Mouse (Mus musculus): ENCODE results near the gene Mmab. TPM values are rescaled to one million over a fixed set of nuclear protein-coding genes. Genes with fewer than 3 reads are reported as not detected.
A peak's percentile ranks its signal among the peaks of the same experiment; 100 is the strongest.

Mmab gene
- polyA plus RNA-seq, 1 experiment from 2014 or later, result 8.0 TPM

DNA sequence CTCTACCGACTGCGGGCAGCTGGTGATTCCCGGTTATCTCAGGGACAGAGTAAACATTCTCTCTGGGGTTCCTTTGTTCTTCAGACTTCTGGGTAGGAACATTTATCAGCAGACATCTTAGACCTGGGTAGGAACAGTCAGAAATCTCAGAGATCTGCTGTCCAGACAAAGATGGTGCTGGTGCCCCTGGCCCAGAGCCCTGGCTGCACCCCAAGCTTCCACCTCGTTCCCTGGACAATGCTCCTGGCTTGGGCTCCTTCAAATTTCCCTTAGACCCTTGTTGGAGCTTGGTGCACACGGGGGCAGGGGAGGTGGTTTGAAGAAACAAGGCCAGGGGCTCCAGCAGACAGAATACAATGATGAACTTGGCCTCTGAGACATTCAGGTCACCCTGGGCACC is 21.3 kb downstream of the Mmab start:
- no peak overlapping the region for H3K4me2 ChIP-seq (replicated peaks; ENCODE audit: low read depth)
- ATAC-seq, result no peak
- no peak overlapping the region for H3K4me3 ChIP-seq (ENCODE audit: low read depth, low read length)
- WGBS, result 16% methylated on average over 5 of the region's 5 CpGs
- no peaks in the 10 kb centered on the region for H3K27me3 ChIP-seq (replicated peaks; ENCODE audit: control insufficient read depth, insufficient read depth, low read length)
- H3K27ac ChIP-seq (ENCODE audit: low read depth, low read length), result no peak overlapping the region
- no peaks in the 10 kb centered on the region for H3K4me1 ChIP-seq (replicated peaks; ENCODE audit: control insufficient read depth, insufficient read depth, low read length)
- H3K36me3 ChIP-seq (ENCODE audit: control insufficient read depth, insufficient read depth), result peaks cover 35% of the 10 kb centered on the region
- no peak overlapping the region for H3K9ac ChIP-seq (ENCODE audit: low read depth, low read length)
- TF ChIP-seq CTCF (IDR thresholded peaks at IDR 0.05; ENCODE audit: low read depth), result no peak
- H3K9me3 ChIP-seq (ENCODE audit: control insufficient read depth), result no peaks in the 10 kb centered on the region

DNA sequence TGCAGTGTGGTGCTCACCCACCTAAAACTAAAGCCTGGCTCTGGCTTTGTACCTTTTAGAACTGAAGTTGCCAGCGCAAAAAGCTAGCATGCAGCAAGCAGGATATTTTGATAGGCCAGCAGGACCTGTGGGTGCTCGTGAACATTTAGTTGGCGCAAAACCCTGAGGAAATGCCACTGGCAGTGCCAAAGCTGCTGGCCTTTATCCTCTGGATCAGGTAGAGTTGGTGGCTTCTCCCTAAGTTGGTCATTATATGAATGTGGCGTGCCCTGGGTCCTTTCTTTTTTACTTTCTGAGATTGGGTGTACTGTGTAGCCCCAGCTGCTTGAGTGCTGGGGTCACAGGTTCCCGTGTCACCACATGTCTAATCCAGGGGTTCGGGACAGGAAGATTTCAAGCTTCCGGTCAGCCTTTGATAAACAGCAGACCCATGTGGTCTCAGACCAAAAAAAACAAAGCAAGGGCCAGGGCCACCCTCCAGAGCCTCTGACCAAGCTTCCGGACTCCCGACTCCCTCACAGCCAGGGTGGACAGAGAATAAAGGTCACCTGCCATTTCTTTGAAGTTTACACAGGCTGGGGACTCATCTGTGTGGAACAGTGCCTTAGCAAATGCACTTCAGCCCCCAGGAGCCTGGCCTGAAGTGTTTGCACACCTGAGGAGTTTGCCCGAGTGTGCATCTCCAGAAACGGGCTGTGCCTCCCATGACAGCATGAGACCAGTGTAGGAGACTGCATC is 22.1 kb downstream of the Mmab start:
- no peak overlapping the region for H3K4me3 ChIP-seq (ENCODE audit: low read depth, low read length)
- H3K4me1 ChIP-seq (replicated peaks; ENCODE audit: control insufficient read depth, insufficient read depth, low read length), result no peaks in the 10 kb centered on the region
- ATAC-seq, result no peak
- peaks cover 44% of the 10 kb centered on the region for H3K36me3 ChIP-seq (ENCODE audit: control insufficient read depth, insufficient read depth)
- no peak for TF ChIP-seq CTCF (IDR thresholded peaks at IDR 0.05; ENCODE audit: low read depth)
- no peak overlapping the region for H3K4me2 ChIP-seq (replicated peaks; ENCODE audit: low read depth)
- WGBS, result 51% methylated on average over 11 of the region's 11 CpGs
- no peak overlapping the region for H3K9ac ChIP-seq (ENCODE audit: low read depth, low read length)
- no peaks in the 10 kb centered on the region for H3K9me3 ChIP-seq (ENCODE audit: control insufficient read depth)
- no peak overlapping the region for H3K27ac ChIP-seq (ENCODE audit: low read depth, low read length)
- no peaks in the 10 kb centered on the region for H3K27me3 ChIP-seq (replicated peaks; ENCODE audit: control insufficient read depth, insufficient read depth, low read length)

DNA sequence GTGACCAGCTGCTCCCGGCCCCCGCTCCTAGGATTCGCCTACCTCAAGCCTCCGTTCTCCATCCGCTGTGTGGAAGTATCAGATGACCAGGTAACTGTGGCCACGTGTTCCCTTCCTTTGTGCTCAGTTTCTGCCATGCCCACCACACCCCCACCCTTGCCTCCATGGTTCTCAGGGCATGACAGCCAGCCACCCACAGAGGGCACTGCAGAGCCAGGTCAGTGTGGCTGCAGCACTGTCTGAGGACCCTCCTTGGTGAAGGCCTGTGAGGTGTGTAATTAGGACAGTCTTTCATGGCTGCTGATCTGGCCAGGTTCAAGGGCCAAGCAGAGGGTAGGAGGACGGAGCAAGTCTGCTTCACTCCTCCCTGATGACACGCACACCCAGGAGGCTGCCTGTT is 25.3 kb downstream of the Mmab start:
- ATAC-seq, result no peak

DNA sequence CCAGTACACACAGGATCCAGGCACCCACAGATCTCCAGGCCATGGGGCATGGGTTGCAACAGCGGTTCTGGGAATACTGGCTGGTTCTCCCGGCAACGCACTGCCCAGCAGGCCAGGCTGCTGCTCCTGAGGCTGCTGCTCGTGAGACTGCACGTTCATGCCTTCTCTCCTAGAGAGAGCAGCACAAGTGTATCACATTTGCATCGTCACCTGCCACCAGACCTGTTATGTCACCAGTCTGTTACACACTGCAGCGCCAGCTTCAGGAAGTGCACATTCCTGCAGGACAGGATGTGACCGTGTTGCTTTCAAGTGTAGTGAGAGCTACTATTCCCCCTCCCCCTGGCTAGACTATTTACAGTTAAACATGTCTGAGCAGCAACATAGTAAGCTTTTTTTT is 27.0 kb downstream of the Mmab start:
- H3K9ac ChIP-seq (ENCODE audit: low read depth, low read length), result no peak overlapping the region
- 82% methylated on average over 8 of the region's 8 CpGs for WGBS
- no peaks in the 10 kb centered on the region for H3K27me3 ChIP-seq (replicated peaks; ENCODE audit: control insufficient read depth, insufficient read depth, low read length)
- no peak for ATAC-seq
- H3K4me2 ChIP-seq (replicated peaks; ENCODE audit: low read depth), result no peak overlapping the region
- no peak overlapping the region for H3K4me3 ChIP-seq (ENCODE audit: low read depth, low read length)
- peaks cover 93% of the 10 kb centered on the region for H3K36me3 ChIP-seq (ENCODE audit: control insufficient read depth, insufficient read depth)
- H3K4me1 ChIP-seq (replicated peaks; ENCODE audit: control insufficient read depth, insufficient read depth, low read length), result no peaks in the 10 kb centered on the region
- no peaks in the 10 kb centered on the region for H3K9me3 ChIP-seq (ENCODE audit: control insufficient read depth)
- TF ChIP-seq CTCF (IDR thresholded peaks at IDR 0.05; ENCODE audit: low read depth), result peak; percentile 11; the same call in 1 of the 2 replicates
- H3K27ac ChIP-seq (ENCODE audit: low read depth, low read length), result no peak overlapping the region

More for the DNA sequence above, 25.3 kb downstream of the Mmab start:
- H3K4me2 ChIP-seq (replicated peaks; ENCODE audit: low read depth), result no peak overlapping the region
- TF ChIP-seq CTCF (IDR thresholded peaks at IDR 0.05; ENCODE audit: low read depth), result peak; percentile 63
- no peak overlapping the region for H3K27ac ChIP-seq (ENCODE audit: low read depth, low read length)
- no peaks in the 10 kb centered on the region for H3K27me3 ChIP-seq (replicated peaks; ENCODE audit: control insufficient read depth, insufficient read depth, low read length)
- no peak overlapping the region for H3K9ac ChIP-seq (ENCODE audit: low read depth, low read length)
- no peak overlapping the region for H3K4me3 ChIP-seq (ENCODE audit: low read depth, low read length)
- no peaks in the 10 kb centered on the region for H3K9me3 ChIP-seq (ENCODE audit: control insufficient read depth)
- peaks cover 76% of the 10 kb centered on the region for H3K36me3 ChIP-seq (ENCODE audit: control insufficient read depth, insufficient read depth)
- H3K4me1 ChIP-seq (replicated peaks; ENCODE audit: control insufficient read depth, insufficient read depth, low read length), result no peaks in the 10 kb centered on the region
- WGBS, result 78% methylated on average over 8 of the region's 8 CpGs

DNA sequence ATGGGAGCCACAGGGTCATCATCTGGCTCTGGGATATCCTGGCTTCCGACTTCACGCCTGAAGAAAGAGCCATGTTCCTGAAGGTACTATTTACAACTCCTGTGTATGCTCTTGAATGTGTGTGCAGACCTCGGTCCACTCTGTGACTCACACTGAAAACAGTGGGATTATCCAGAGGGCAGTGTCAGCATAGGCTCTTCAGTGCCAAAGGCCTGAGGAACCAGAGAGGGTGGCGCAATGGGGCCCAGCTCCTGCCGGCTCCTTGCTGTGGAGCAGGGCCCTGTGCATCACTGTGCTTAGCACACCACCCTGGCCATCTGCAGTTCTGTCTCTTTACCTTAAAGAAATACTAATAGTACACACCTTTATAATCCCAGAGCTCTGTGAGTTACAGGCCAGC is 28.3 kb downstream of the Mmab start:
- Histone ChIP-seq H3K27ac (ENCODE audit: low read depth, low read length) (no peak overlapping the region), H3K27me3 (replicated peaks; ENCODE audit: control insufficient read depth, insufficient read depth, low read length) (no peaks in the 10 kb centered on the region), H3K9me3 (ENCODE audit: control insufficient read depth) (no peaks in the 10 kb centered on the region), H3K36me3 (ENCODE audit: control insufficient read depth, insufficient read depth) (peaks cover 98% of the 10 kb centered on the region), H3K4me3 (ENCODE audit: low read depth, low read length) (no peak overlapping the region), H3K4me1 (replicated peaks; ENCODE audit: control insufficient read depth, insufficient read depth, low read length) (no peaks in the 10 kb centered on the region), H3K9ac (ENCODE audit: low read depth, low read length) (no peak overlapping the region), H3K4me2 (replicated peaks; ENCODE audit: low read depth) (no peak overlapping the region)
- TF ChIP-seq CTCF (IDR thresholded peaks at IDR 0.05; ENCODE audit: low read depth), result no peak
- WGBS, result 94% methylated on average over 5 of the region's 5 CpGs
- ATAC-seq, result no peak

DNA sequence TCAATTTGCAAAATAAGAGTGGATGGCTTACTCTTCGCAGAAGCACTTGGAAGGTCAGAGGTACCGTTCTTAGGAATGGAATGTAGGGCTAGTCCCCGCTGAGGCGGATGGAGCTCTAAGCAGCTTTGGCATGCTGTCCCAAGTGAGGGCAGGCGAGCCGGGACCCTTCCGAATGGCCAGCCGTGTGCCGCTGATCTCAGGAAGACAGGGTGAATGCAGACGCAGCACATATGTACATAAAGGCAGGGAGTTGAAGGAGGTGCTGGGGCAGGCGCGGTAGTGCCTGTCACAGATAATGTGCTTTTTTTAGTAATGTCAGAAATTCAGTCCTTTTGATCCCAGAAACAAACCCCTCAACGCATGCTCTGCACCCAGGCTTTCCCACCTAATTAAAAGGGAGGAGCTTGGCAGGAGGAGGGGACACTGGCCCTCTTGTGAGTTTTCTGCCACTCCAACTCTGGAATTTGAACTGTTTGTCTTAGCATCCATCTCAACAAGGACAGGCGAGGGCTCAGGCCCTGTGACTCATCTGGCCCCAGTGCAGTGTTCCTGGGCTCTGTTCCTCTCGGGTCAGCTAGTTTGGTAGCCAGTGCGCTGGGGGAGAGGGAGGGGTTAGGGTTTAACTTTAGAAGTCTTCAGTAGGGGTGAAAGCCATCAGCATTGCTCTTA is 30.7 kb downstream of the Mmab start:
- TF ChIP-seq CTCF (IDR thresholded peaks at IDR 0.05; ENCODE audit: low read depth), result no peak
- Histone ChIP-seq H3K4me3 (ENCODE audit: low read depth, low read length) (no peak overlapping the region), H3K27me3 (replicated peaks; ENCODE audit: control insufficient read depth, insufficient read depth, low read length) (no peaks in the 10 kb centered on the region), H3K9me3 (ENCODE audit: control insufficient read depth) (no peaks in the 10 kb centered on the region), H3K36me3 (ENCODE audit: control insufficient read depth, insufficient read depth) (peaks cover 100% of the 10 kb centered on the region), H3K4me1 (replicated peaks; ENCODE audit: control insufficient read depth, insufficient read depth, low read length) (no peaks in the 10 kb centered on the region), H3K9ac (ENCODE audit: low read depth, low read length) (no peak overlapping the region), H3K27ac (ENCODE audit: low read depth, low read length) (no peak overlapping the region), H3K4me2 (replicated peaks; ENCODE audit: low read depth) (no peak overlapping the region)
- ATAC-seq, result no peak
- 57% methylated on average over 16 of the region's 16 CpGs for WGBS
